ENCODE assay signal across 8 mouse cellular contexts in genomic region chr1:157506995-157507595, GRCm38 (mm10). TPM values are rescaled to one million over a fixed set of nuclear protein-coding genes. Genes with fewer than 3 reads are reported as not detected.
DNase-seq lines count a peak whose midpoint lies in the region; ATAC-seq and TF ChIP-seq lines count a peak whose summit lies in the region.

No protein-coding gene starts in this region.

- no peaks in the 10 kb centered on the region for H3K27me3 ChIP-seq in liver, adult 2 months (ENCODE audit: control insufficient read depth, insufficient read depth, low read length)
- no peaks in the 10 kb centered on the region for H3K27me3 ChIP-seq in liver, embryonic 11.5 days (replicated peaks; ENCODE audit: control insufficient read depth, insufficient read depth, low read length)
- H3K27me3 ChIP-seq in thymus, adult 2 months (ENCODE audit: control insufficient read depth, insufficient read depth, low read length), result no peaks in the 10 kb centered on the region

- no peak for TF ChIP-seq CTCF in liver, adult 2 months (IDR thresholded peaks at IDR 0.05; ENCODE audit: low read depth, low read length)
- no peak for TF ChIP-seq CTCF in thymus, adult 2 months (IDR thresholded peaks at IDR 0.05; ENCODE audit: borderline replicate concordance, control insufficient read depth, extremely low read depth, insufficient read depth, low read length, poor library complexity)

- no peak for TF ChIP-seq POLR2A in liver, adult 2 months (IDR thresholded peaks at IDR 0.05; ENCODE audit: extremely low read depth, insufficient read depth, low read length)
- TF ChIP-seq POLR2A in thymus, adult 2 months (IDR thresholded peaks at IDR 0.05; ENCODE audit: control insufficient read depth, extremely low read depth, insufficient read depth, low read length, poor library complexity), result no peak

- H3K27ac ChIP-seq in liver, adult 2 months (replicated peaks; ENCODE audit: insufficient read depth, low read depth, low read length), result no peak overlapping the region
- no peak overlapping the region for H3K27ac ChIP-seq in liver, embryonic 11.5 days (ENCODE audit: low read depth, low read length)
- H3K27ac ChIP-seq in thymus, adult 2 months (ENCODE audit: control insufficient read depth, insufficient read depth, low read length), result no peak overlapping the region

- no peaks in the 10 kb centered on the region for H3K79me2 ChIP-seq in liver, adult 2 months (ENCODE audit: control insufficient read depth, insufficient read depth, low read length)

- intact Hi-C loops in heart, postnatal 10 days (cut with DNase I), result no loop called here

- H3K36me3 ChIP-seq in liver, adult 2 months (ENCODE audit: control insufficient read depth, insufficient read depth, low read length), result no peaks in the 10 kb centered on the region
- H3K36me3 ChIP-seq in liver, embryonic 11.5 days (ENCODE audit: control insufficient read depth, insufficient read depth, low read length), result no peaks in the 10 kb centered on the region
- no peaks in the 10 kb centered on the region for H3K36me3 ChIP-seq in thymus, adult 2 months (ENCODE audit: control insufficient read depth, insufficient read depth, low read length)

- no peak overlapping the region for H3K4me3 ChIP-seq in liver, adult 2 months (ENCODE audit: insufficient read depth, low read depth, low read length)
- no peak overlapping the region for H3K4me3 ChIP-seq in liver, embryonic 11.5 days (ENCODE audit: low read depth, low read length)
- H3K4me3 ChIP-seq in thymus, adult 2 months (ENCODE audit: control insufficient read depth, insufficient read depth, low read length), result no peak overlapping the region

- ATAC-seq in liver, embryonic 11.5 days (replicated peaks; ENCODE audit: low FRiP score), result no peak

- no peak overlapping the region for H3K4me2 ChIP-seq in liver, embryonic 11.5 days

- no peaks in the 10 kb centered on the region for H3K9me3 ChIP-seq in liver, embryonic 11.5 days (ENCODE audit: control insufficient read depth, low read length)

- peaks cover 4% of the 10 kb centered on the region; the same call in 1 of the 2 replicates for H3K4me1 ChIP-seq in liver, adult 2 months (ENCODE audit: control insufficient read depth, insufficient read depth, low read length)
- no peaks in the 10 kb centered on the region; the same call in 1 of the 2 replicates for H3K4me1 ChIP-seq in liver, embryonic 11.5 days (replicated peaks; ENCODE audit: control insufficient read depth, insufficient read depth, low read length)
- no peaks in the 10 kb centered on the region for H3K4me1 ChIP-seq in thymus, adult 2 months (replicated peaks; ENCODE audit: control insufficient read depth, insufficient read depth, low read length)

- H3K9ac ChIP-seq in liver, adult 2 months (ENCODE audit: low read depth, low read length), result no peak overlapping the region
- no peak overlapping the region for H3K9ac ChIP-seq in liver, embryonic 11.5 days (ENCODE audit: low read depth, low read length)

- WGBS in liver, adult 2 months, result 26% methylated on average over 4 of the region's 4 CpGs
- 65% methylated on average over 4 of the region's 4 CpGs for WGBS in liver, embryonic 11.5 days
- 83% methylated on average over 4 of the region's 4 CpGs for WGBS in thymus, adult 2 months

- DNase-seq in liver, adult 2 months (ENCODE audit: extremely low read depth, low read depth, low spot score), result peak; percentile 90
- DNase-seq in liver, embryonic 11.5 days (ENCODE audit: low spot score), result no peak
- peak; percentile 13 for DNase-seq in embryo, embryonic 10 days (ENCODE audit: low spot score)
- peak; percentile 11 to 28 for DNase-seq in heart, postnatal 10 days
- DNase-seq in layer of hippocampus, postnatal 36 days, result peak; percentile 34 to 60
- no peak for DNase-seq in testis, postnatal 10 days (ENCODE audit: low spot score)
- no peak for DNase-seq in thymus, adult 2 months
- DNase-seq in urinary bladder, adult 18-20 months (ENCODE audit: low spot score in 2 of 2), result no peak

RNA-seq across cellular contexts. Expression of gene Sec16b, which starts 0.6 kb away (rescaled TPM):
- total RNA-seq in liver, adult 2 months (2014; rRNA removed), result 52.2 and 57.3 TPM in 2 replicates
- 44.7 and 47.4 TPM in 2 replicates for polyA plus RNA-seq in liver, adult 2 months (2012; rRNA removed)
- polyA plus RNA-seq in liver, embryonic 11.5 days (2014; fragmentation: Nextera tagmentation; extraction: Ambion mirVana), result 4.6 and 5.8 TPM in 2 replicates
- 1 to 10 TPM; 1.9 to 2.1 TPM for total RNA-seq in heart, postnatal 10 days (2021)
- under 1 TPM; 0.15 to 0.27 TPM for total RNA-seq in layer of hippocampus, postnatal 36 days (2021)
- 0.80 and 1.1 TPM in 2 replicates for polyA plus RNA-seq in thymus, adult 2 months (2012; rRNA removed)

RNA-seq across cellular contexts. Expression of gene Cryzl2, which starts 48.7 kb away (rescaled TPM):
- 21.4 and 22.7 TPM in 2 replicates for total RNA-seq in liver, adult 2 months (2014; rRNA removed)
- 31.0 and 32.2 TPM in 2 replicates for polyA plus RNA-seq in liver, adult 2 months (2012; rRNA removed)
- polyA plus RNA-seq in liver, embryonic 11.5 days (2014; fragmentation: Nextera tagmentation; extraction: Ambion mirVana), result 9.7 and 10.9 TPM in 2 replicates
- total RNA-seq in heart, postnatal 10 days (2021), result 10 to 100 TPM; 15.4 to 17.4 TPM
- total RNA-seq in layer of hippocampus, postnatal 36 days (2021), result 1 to 10 TPM; 3.8 to 4.1 TPM
- polyA plus RNA-seq in thymus, adult 2 months (2012; rRNA removed), result 6.6 and 8.4 TPM in 2 replicates

Comparison
In these comparisons a context has a peak if more than half of its experiments do, and no peak if none do; other contexts are left out.
1. DNase-seq: peak in liver, adult 2 months (single experiment), embryo, embryonic 10 days (single experiment), heart, postnatal 10 days (2 of 2) and layer of hippocampus, postnatal 36 days (2 of 2); none in liver, embryonic 11.5 days (single experiment), testis, postnatal 10 days (single experiment), thymus, adult 2 months (single experiment) and urinary bladder, adult 18-20 months (0 of 2).
2. RNA of gene Sec16b, which starts 0.6 kb away (total RNA-seq): 52.2 to 57.3 TPM in liver, adult 2 months; 1.9 to 2.1 TPM in heart, postnatal 10 days and 0.15 to 0.27 TPM in layer of hippocampus, postnatal 36 days; every median in the first group is over 10 times any median in the second.